Mouse (Mus musculus): ENCODE data around the gene Sntb2. TPM values are rescaled to one million over a fixed set of nuclear protein-coding genes. Genes with fewer than 3 reads are reported as not detected.

The Sntb2 gene
- total and polyA plus RNA-seq, 3 experiments, result 3.6 to 3.8 TPM; not detected in 1

GRCm38 (mm10) chr8:106906635-106907034, 28.9 kb upstream of the Sntb2 start:
- H3K79me2 ChIP-seq (ENCODE audit: control insufficient read depth, insufficient read depth, low read length, poor library complexity), result peaks cover 2% of the 10 kb centered on the region; the same call in 1 of the 2 replicates
- TF ChIP-seq MXI1 (IDR thresholded peaks at IDR 0.05; ENCODE audit: low read depth, low read length), result no peak
- no peak for TF ChIP-seq KAT2A (conservative IDR thresholded peaks at IDR 0.05; ENCODE audit: low read depth, low read length)
- TF ChIP-seq BHLHE40 (IDR thresholded peaks at IDR 0.05; ENCODE audit: borderline replicate concordance, low read depth, low read length), result no peak
- TF ChIP-seq GABPA (IDR thresholded peaks at IDR 0.05; ENCODE audit: low read depth, low read length), result no peak
- TF ChIP-seq CHD1 (IDR thresholded peaks at IDR 0.05; ENCODE audit: low read depth, low read length), result no peak
- no peak for TF ChIP-seq E2F4 (IDR thresholded peaks at IDR 0.05; ENCODE audit: borderline replicate concordance, low read depth, low read length)
- TF ChIP-seq MAX (IDR thresholded peaks at IDR 0.05; ENCODE audit: low read length), result no peak
- no peak for TF ChIP-seq CTCF (IDR thresholded peaks at IDR 0.05 in 2 of 3, conservative IDR thresholded peaks at IDR 0.05 in 1 of 3; ENCODE audit: control insufficient read depth in 1 of 3, insufficient read depth in 1 of 3, low read depth in 2 of 3, low read length in 3 of 3, poor library complexity in 1 of 3, severe bottlenecking in 1 of 3)
- TF ChIP-seq JUND (IDR thresholded peaks at IDR 0.05; ENCODE audit: low read depth, low read length), result no peak
- TF ChIP-seq GATA1 (IDR thresholded peaks at IDR 0.05; ENCODE audit: low read depth, low read length), result no peak
- TF ChIP-seq MEF2A (IDR thresholded peaks at IDR 0.05; ENCODE audit: extremely low read depth, insufficient replicate concordance, low read depth, low read length, poor library complexity, severe bottlenecking), result no peak
- no peak overlapping the region for H3K27ac ChIP-seq (ENCODE audit: control insufficient read depth, low read depth, low read length)

GRCm38 (mm10) chr8:106907450-106907849, 28.1 kb upstream of the Sntb2 start:
- Histone ChIP-seq H3K36me3 (ENCODE audit: control insufficient read depth in 1 of 2, insufficient read depth in 2 of 2, low read length in 2 of 2) (peaks cover 0 to 47% of the 10 kb centered on the region in 2 experiments; a peak in 2 of 4 replicates), H3K4me1 (ENCODE audit: control insufficient read depth in 1 of 2, insufficient read depth in 2 of 2, low read length in 2 of 2) (no peaks in the 10 kb centered on the region), H3K4me3 (ENCODE audit: control insufficient read depth in 1 of 2, insufficient read depth in 1 of 2, low read depth in 2 of 2, low read length in 2 of 2) (no peak overlapping the region), H3K9me3 (replicated peaks; ENCODE audit: insufficient read depth, low read length) (no peaks in the 10 kb centered on the region), H3K79me2 (ENCODE audit: control insufficient read depth, insufficient read depth, low read length, poor library complexity) (no peaks in the 10 kb centered on the region; the same call in 1 of the 2 replicates), H3K9ac (ENCODE audit: control insufficient read depth, low read depth, low read length, poor library complexity, severe bottlenecking) (no peak overlapping the region), H3K27me3 (ENCODE audit: control insufficient read depth in 1 of 2, insufficient read depth in 2 of 2, low read length in 2 of 2) (no peaks in the 10 kb centered on the region), H3K27ac (ENCODE audit: control insufficient read depth, low read depth, low read length) (no peak overlapping the region)
- DNase-seq (ENCODE audit: low read depth, low spot score), result no peak
- TF ChIP-seq MEF2A (IDR thresholded peaks at IDR 0.05; ENCODE audit: extremely low read depth, insufficient replicate concordance, low read depth, low read length, poor library complexity, severe bottlenecking) (no peak), USF2 (IDR thresholded peaks at IDR 0.05; ENCODE audit: borderline replicate concordance in 1 of 2, insufficient read depth in 1 of 2, low read depth in 1 of 2, low read length in 2 of 2) (no peak), BHLHE40 (IDR thresholded peaks at IDR 0.05; ENCODE audit: borderline replicate concordance, low read depth, low read length) (no peak), RCOR1 (IDR thresholded peaks at IDR 0.05; ENCODE audit: low read depth, low read length) (no peak), ELF1 (IDR thresholded peaks at IDR 0.05; ENCODE audit: low read depth, low read length) (no peak), E2F4 (IDR thresholded peaks at IDR 0.05; ENCODE audit: borderline replicate concordance, low read depth, low read length) (no peak), MAX (IDR thresholded peaks at IDR 0.05; ENCODE audit: low read length) (no peak), TAL1 (IDR thresholded peaks at IDR 0.05; ENCODE audit: low read length) (no peak), KAT2A (conservative IDR thresholded peaks at IDR 0.05; ENCODE audit: low read depth, low read length) (no peak), GATA1 (IDR thresholded peaks at IDR 0.05; ENCODE audit: low read depth, low read length) (no peak), SMC3 (IDR thresholded peaks at IDR 0.05; ENCODE audit: low read depth, low read length) (no peak), GABPA (IDR thresholded peaks at IDR 0.05; ENCODE audit: low read depth, low read length) (no peak), HCFC1 (IDR thresholded peaks at IDR 0.05; ENCODE audit: low read depth, low read length) (no peak), POLR2AphosphoS5 (IDR thresholded peaks at IDR 0.05; ENCODE audit: borderline replicate concordance, low read depth, low read length) (no peak), SIN3A (IDR thresholded peaks at IDR 0.05; ENCODE audit: low read length) (no peak), MXI1 (IDR thresholded peaks at IDR 0.05; ENCODE audit: low read depth, low read length) (no peak), NRF1 (IDR thresholded peaks at IDR 0.05; ENCODE audit: insufficient read depth, low read depth, low read length, poor library complexity, severe bottlenecking) (no peak)

More at GRCm38 (mm10) chr8:106906635-106907034, 28.9 kb upstream of the Sntb2 start:
- no peaks in the 10 kb centered on the region for H3K27me3 ChIP-seq (ENCODE audit: control insufficient read depth in 1 of 2, insufficient read depth in 2 of 2, low read length in 2 of 2)
- no peak overlapping the region for H3K4me3 ChIP-seq (ENCODE audit: control insufficient read depth in 1 of 2, insufficient read depth in 1 of 2, low read depth in 2 of 2, low read length in 2 of 2)
- no peak for DNase-seq (ENCODE audit: low read depth, low spot score)
- no peaks in the 10 kb centered on the region for H3K4me1 ChIP-seq (ENCODE audit: control insufficient read depth in 1 of 2, insufficient read depth in 2 of 2, low read length in 2 of 2)
- no peaks in the 10 kb centered on the region for H3K9me3 ChIP-seq (replicated peaks; ENCODE audit: insufficient read depth, low read length)
- peaks cover 0 to 44% of the 10 kb centered on the region in 2 experiments; a peak in 2 of 4 replicates for H3K36me3 ChIP-seq (ENCODE audit: control insufficient read depth in 1 of 2, insufficient read depth in 2 of 2, low read length in 2 of 2)
- no peak overlapping the region for H3K9ac ChIP-seq (ENCODE audit: control insufficient read depth, low read depth, low read length, poor library complexity, severe bottlenecking)
